Mouse (Mus musculus) kidney, postnatal 4 days (tissue): Measurements from ENCODE around the gene Ick.
"Not testable (repeated sequence)": the region's sequence is repeated elsewhere in the genome, so short reads cannot be mapped to it uniquely, and the experiment has no call there.

ENCODE experiments used
- DNase-seq, 2 experiments: peaks; one replicate each; pipeline ENCODE4 v3.0.0; 2021; ENCODE audit warnings: mixed read lengths in 2 of 2

The Ick gene

GRCm38 (mm10) chr9:78154211-78154977 lies 45.4 kb downstream of the Ick start:
- peak; percentile 41 to 53 for DNase-seq

GRCm38 (mm10) chr9:78157221-78157620 lies 48.2 kb downstream of the Ick start:
- DNase-seq, result no peak

- no peak for DNase-seq
Measured at GRCm38 (mm10) chr9:78163291-78163690, 54.3 kb downstream of the Ick start.

GRCm38 (mm10) chr9:78164741-78165140 lies 55.7 kb downstream of the Ick start:
- no peak for DNase-seq

GRCm38 (mm10) chr9:78165454-78165853 lies 56.5 kb downstream of the Ick start:
- no peak for DNase-seq

- peak in 1 of 2 experiments; percentile 16 for DNase-seq
Measured at GRCm38 (mm10) chr9:78166694-78167452, 57.9 kb downstream of the Ick start.

- DNase-seq, result no peak
Measured at GRCm38 (mm10) chr9:78167453-78167969, 58.5 kb downstream of the Ick start.

- peak in 1 of 2 experiments; percentile 22 for DNase-seq
Measured at GRCm38 (mm10) chr9:78168864-78169263, 59.9 kb downstream of the Ick start.

- no peak for DNase-seq
Measured at GRCm38 (mm10) chr9:78174016-78174415, 65.0 kb downstream of the Ick start.

- not testable (repeated sequence) for DNase-seq
Measured at GRCm38 (mm10) chr9:78174925-78175276, 65.9 kb downstream of the Ick start.

- DNase-seq, result peak; percentile 99
Measured at GRCm38 (mm10) chr9:78175277-78176200, 66.5 kb downstream of the Ick start.

GRCm38 (mm10) chr9:78176201-78176727 lies 67.3 kb downstream of the Ick start:
- peak; percentile 69 to 83 for DNase-seq

- peak in 1 of 2 experiments; percentile 54 for DNase-seq
Measured at GRCm38 (mm10) chr9:78176831-78177230, 67.8 kb downstream of the Ick start.

- DNase-seq, result no peak
Measured at GRCm38 (mm10) chr9:78178197-78178596, 69.2 kb downstream of the Ick start.

- no peak for DNase-seq
Measured at GRCm38 (mm10) chr9:78179071-78179470, 70.1 kb downstream of the Ick start.

- DNase-seq, result not testable (repeated sequence)
Measured at GRCm38 (mm10) chr9:78182474-78182873, 73.5 kb downstream of the Ick start, which contains the start of gene Gsta4. Gsta4 (plus strand) TSS chr9:78182774.

- DNase-seq, result no peak
Measured at GRCm38 (mm10) chr9:78185686-78186085, 76.7 kb downstream of the Ick start.

- no peak for DNase-seq
Measured at GRCm38 (mm10) chr9:78188910-78189309, 79.9 kb downstream of the Ick start.

GRCm38 (mm10) chr9:78190651-78191634 lies 82.0 kb downstream of the Ick start:
- DNase-seq, result peak in 1 of 2 experiments; percentile 25

GRCm38 (mm10) chr9:78191736-78192135 lies 82.7 kb downstream of the Ick start:
- DNase-seq, result peak; percentile 82 to 88
